Mouse (Mus musculus): ENCODE results near the gene Atp8a1. TPM values are rescaled to one million over a fixed set of nuclear protein-coding genes. Genes with fewer than 3 reads are reported as not detected.
A peak's percentile ranks its signal among the peaks of the same experiment; 100 is the strongest.

Gene Atp8a1
- total and polyA plus RNA-seq, 2 experiments from 2014 or later, result 30.9 to 83.8 TPM

GRCm38 (mm10) chr5:67768708-67769107, 78.5 kb downstream of the Atp8a1 start:
- 91% methylated on average over 8 of the region's 8 CpGs for WGBS
- Histone ChIP-seq H3K9me3 (ENCODE audit: low read length) (no peaks in the 10 kb centered on the region), H3K27me3 (ENCODE audit: insufficient read depth, low read length) (no peaks in the 10 kb centered on the region), H3K9ac (no peak overlapping the region), H3K4me1 (ENCODE audit: insufficient read depth) (no peaks in the 10 kb centered on the region), H3K4me3 (ENCODE audit: low read depth, low read length) (no peak overlapping the region), H3K27ac (ENCODE audit: low read depth, low read length) (no peak overlapping the region), H3K4me2 (ENCODE audit: low read depth) (no peak overlapping the region), H3K36me3 (ENCODE audit: insufficient read depth) (peaks cover 11% of the 10 kb centered on the region; the same call in 1 of the 2 replicates)
- DNase-seq (no peak), ATAC-seq (no peak)
- TF ChIP-seq CTCF (IDR thresholded peaks at IDR 0.05; ENCODE audit: low read depth), result no peak

- TF ChIP-seq CTCF (IDR thresholded peaks at IDR 0.05; ENCODE audit: low read depth), result peak; percentile 42
- no peak for ATAC-seq
- Histone ChIP-seq H3K4me3 (ENCODE audit: low read depth, low read length) (no peak overlapping the region), H3K9me3 (ENCODE audit: low read length) (no peaks in the 10 kb centered on the region), H3K9ac (no peak overlapping the region), H3K27me3 (ENCODE audit: insufficient read depth, low read length) (no peaks in the 10 kb centered on the region), H3K27ac (ENCODE audit: low read depth, low read length) (no peak overlapping the region), H3K4me1 (ENCODE audit: insufficient read depth) (no peaks in the 10 kb centered on the region), H3K36me3 (ENCODE audit: insufficient read depth) (peaks cover 35% of the 10 kb centered on the region), H3K4me2 (ENCODE audit: low read depth) (no peak overlapping the region)
- DNase-seq, result no peak
- WGBS, result 94% methylated on average over 3 of the region's 3 CpGs
Measured at GRCm38 (mm10) chr5:67764798-67765197, 82.4 kb downstream of the Atp8a1 start.

GRCm38 (mm10) chr5:67758126-67758525, 89.1 kb downstream of the Atp8a1 start:
- no peak overlapping the region for H3K4me2 ChIP-seq (ENCODE audit: low read depth)
- no peaks in the 10 kb centered on the region for H3K9me3 ChIP-seq (ENCODE audit: low read length)
- WGBS, result 80% methylated on average over 6 of the region's 6 CpGs
- H3K36me3 ChIP-seq (ENCODE audit: insufficient read depth), result peaks cover 21% of the 10 kb centered on the region
- 0 out of 2 replicates have a peak, but pooled peaks have one; percentile 25 for ATAC-seq
- no peak for TF ChIP-seq CTCF (IDR thresholded peaks at IDR 0.05; ENCODE audit: low read depth)
- H3K4me1 ChIP-seq (ENCODE audit: insufficient read depth), result no peaks in the 10 kb centered on the region
- no peak overlapping the region for H3K4me3 ChIP-seq (ENCODE audit: low read depth, low read length)
- H3K27ac ChIP-seq (ENCODE audit: low read depth, low read length), result no peak overlapping the region
- H3K27me3 ChIP-seq (ENCODE audit: insufficient read depth, low read length), result no peaks in the 10 kb centered on the region
- DNase-seq, result no peak
- no peak overlapping the region for H3K9ac ChIP-seq

- TF ChIP-seq CTCF (IDR thresholded peaks at IDR 0.05; ENCODE audit: low read depth), result peak; percentile 77
- peaks cover 7% of the 10 kb centered on the region for H3K36me3 ChIP-seq (ENCODE audit: insufficient read depth)
- no peak overlapping the region for H3K4me2 ChIP-seq (ENCODE audit: low read depth)
- DNase-seq (peak; percentile 74), ATAC-seq (no peak)
- no peak overlapping the region for H3K27ac ChIP-seq (ENCODE audit: low read depth, low read length)
- no peak overlapping the region for H3K4me3 ChIP-seq (ENCODE audit: low read depth, low read length)
- H3K9me3 ChIP-seq (ENCODE audit: low read length), result no peaks in the 10 kb centered on the region
- no peak overlapping the region for H3K9ac ChIP-seq
- WGBS, result 18% methylated on average over 6 of the region's 6 CpGs
- H3K27me3 ChIP-seq (ENCODE audit: insufficient read depth, low read length), result no peaks in the 10 kb centered on the region
- H3K4me1 ChIP-seq (ENCODE audit: insufficient read depth), result peaks cover 7% of the 10 kb centered on the region; the same call in 1 of the 2 replicates
Measured at GRCm38 (mm10) chr5:67756138-67756537, 91.1 kb downstream of the Atp8a1 start.

- Histone ChIP-seq H3K4me2 (ENCODE audit: low read depth) (no peak overlapping the region), H3K4me3 (ENCODE audit: low read depth, low read length) (no peak overlapping the region), H3K4me1 (ENCODE audit: insufficient read depth) (peaks cover 7% of the 10 kb centered on the region; the same call in 1 of the 2 replicates), H3K27me3 (ENCODE audit: insufficient read depth, low read length) (no peaks in the 10 kb centered on the region), H3K36me3 (ENCODE audit: insufficient read depth) (peaks cover 14% of the 10 kb centered on the region), H3K27ac (ENCODE audit: low read depth, low read length) (peak overlapping the region; percentile 54), H3K9me3 (ENCODE audit: low read length) (no peaks in the 10 kb centered on the region), H3K9ac (no peak overlapping the region)
- ATAC-seq, result peak; percentile 73
- no peak for TF ChIP-seq CTCF (IDR thresholded peaks at IDR 0.05; ENCODE audit: low read depth)
- WGBS, result 17% methylated on average over 2 of the region's 2 CpGs
- peak; percentile 25 for DNase-seq
Measured at GRCm38 (mm10) chr5:67753057-67753456, 94.2 kb downstream of the Atp8a1 start.

GRCm38 (mm10) chr5:67752629-67753028, 94.6 kb downstream of the Atp8a1 start:
- Histone ChIP-seq H3K9ac (no peak overlapping the region), H3K27me3 (ENCODE audit: insufficient read depth, low read length) (no peaks in the 10 kb centered on the region), H3K4me3 (ENCODE audit: low read depth, low read length) (no peak overlapping the region), H3K4me2 (ENCODE audit: low read depth) (no peak overlapping the region), H3K9me3 (ENCODE audit: low read length) (no peaks in the 10 kb centered on the region), H3K27ac (ENCODE audit: low read depth, low read length) (peak overlapping the region; percentile 54), H3K4me1 (ENCODE audit: insufficient read depth) (peaks cover 7% of the 10 kb centered on the region; the same call in 1 of the 2 replicates), H3K36me3 (ENCODE audit: insufficient read depth) (peaks cover 18% of the 10 kb centered on the region)
- DNase-seq, result peak; percentile 22
- TF ChIP-seq CTCF (IDR thresholded peaks at IDR 0.05; ENCODE audit: low read depth), result no peak
- WGBS, result 8% methylated on average over 10 of the region's 10 CpGs
- peak; percentile 61 for ATAC-seq

- peak; percentile 81 for DNase-seq
- Histone ChIP-seq H3K4me2 (ENCODE audit: low read depth) (no peak overlapping the region), H3K4me1 (ENCODE audit: insufficient read depth) (peaks cover 7% of the 10 kb centered on the region; the same call in 1 of the 2 replicates), H3K4me3 (ENCODE audit: low read depth, low read length) (no peak overlapping the region), H3K27me3 (ENCODE audit: insufficient read depth, low read length) (no peaks in the 10 kb centered on the region), H3K36me3 (ENCODE audit: insufficient read depth) (peaks cover 24% of the 10 kb centered on the region), H3K9me3 (ENCODE audit: low read length) (no peaks in the 10 kb centered on the region), H3K9ac (no peak overlapping the region), H3K27ac (ENCODE audit: low read depth, low read length) (peak overlapping the region; percentile 54; the same call in 1 of the 2 replicates)
- peak; percentile 90 for TF ChIP-seq CTCF (IDR thresholded peaks at IDR 0.05; ENCODE audit: low read depth)
- peak; percentile 67 for ATAC-seq
- 11% methylated on average over 3 of the region's 3 CpGs for WGBS
Measured at GRCm38 (mm10) chr5:67752007-67752406, 95.2 kb downstream of the Atp8a1 start.

Measured in forebrain, postnatal 0 days (tissue).